Mouse (Mus musculus) bone marrow, adult 2 months (tissue): ENCODE measurements around the gene Aym1. TPM values are rescaled to one million over a fixed set of nuclear protein-coding genes. Genes with fewer than 3 reads are reported as not detected.

ENCODE experiments used
- H3K27ac ChIP-seq: fragments of 200-500 bp; 2 replicates; pipeline ENCODE4 v1.5.1; 2012; ENCODE audit warnings: low read depth, mild to moderate bottlenecking, control low read depth, inconsistent platforms, low read length; ENCODE audit not compliant: control insufficient read depth, poor library complexity, insufficient read depth
- H3K4me1 ChIP-seq: fragments of 200-500 bp; 2 replicates; pipeline ENCODE4 v1.6.1; 2011; ENCODE audit warnings: low read length; ENCODE audit not compliant: control insufficient read depth, insufficient read depth
- H3K4me3 ChIP-seq: fragments of 200-500 bp; replicated peaks from 2 replicates; pipeline ENCODE3; 2011; ENCODE audit warnings: mild to moderate bottlenecking, low read depth, low read length, control low read depth; ENCODE audit not compliant: control insufficient read depth
- CTCF ChIP-seq: fragments of 200-500 bp; IDR thresholded peaks from 2 replicates; pipeline ENCODE4 v1.5.1; 2011; ENCODE audit warnings: low read length, control low read depth; ENCODE audit not compliant: control insufficient read depth, insufficient read depth
- POLR2A ChIP-seq: fragments of 200-500 bp; IDR thresholded peaks from 2 replicates; pipeline ENCODE4 v1.6.1; 2011; ENCODE audit warnings: low read depth, mild to moderate bottlenecking, control low read depth, low read length, borderline replicate concordance; ENCODE audit not compliant: control insufficient read depth
- WGBS: fragments of 180-500 bp; shearing (Covaris S2); methylation state at CpG from one replicate; pipeline ENCODE4 v1.1.7; 2018; 5-methylcytosine and 5-hydroxymethylcytosine counted together
- polyA plus RNA-seq: library from polyadenylated mRNA; stranded (reverse); fragments of >200 nt; gene quantifications from 2 replicates; pipeline ENCODE4 v1.2.4, GENCODE M21; 2011; ENCODE audit warnings: low replicate concordance; ENCODE audit not compliant: missing spikeins, insufficient read depth, insufficient read length

The Aym1 gene
- polyA plus RNA-seq = not detected in 2 replicates

GRCm38 (mm10) chr5:113357186-113357585 is at the start of gene Aym1:
Gene Aym1 (plus strand): TSS chr5:113357294.
- no peaks in the 10 kb centered on the region for H3K4me1 ChIP-seq
- TF ChIP-seq CTCF (no peak), POLR2A (no peak)
- no peak within 1 kb of the TSS for H3K4me3 ChIP-seq
- H3K27ac ChIP-seq = no peak within 1 kb of the TSS
- WGBS = 39% methylated on average over 5 of the region's 6 CpGs

GRCm38 (mm10) chr5:113309491-113310376 is 47.4 kb upstream of the Aym1 start:
- TF ChIP-seq CTCF = no peak
- no peak for TF ChIP-seq POLR2A
- H3K27ac ChIP-seq = no peak overlapping the region
- no peak overlapping the region for H3K4me3 ChIP-seq
- WGBS = 20% methylated on average over 22 of the region's 22 CpGs
- H3K4me1 ChIP-seq = no peaks in the 10 kb centered on the region; the same call in 1 of the 2 replicates

DNA sequence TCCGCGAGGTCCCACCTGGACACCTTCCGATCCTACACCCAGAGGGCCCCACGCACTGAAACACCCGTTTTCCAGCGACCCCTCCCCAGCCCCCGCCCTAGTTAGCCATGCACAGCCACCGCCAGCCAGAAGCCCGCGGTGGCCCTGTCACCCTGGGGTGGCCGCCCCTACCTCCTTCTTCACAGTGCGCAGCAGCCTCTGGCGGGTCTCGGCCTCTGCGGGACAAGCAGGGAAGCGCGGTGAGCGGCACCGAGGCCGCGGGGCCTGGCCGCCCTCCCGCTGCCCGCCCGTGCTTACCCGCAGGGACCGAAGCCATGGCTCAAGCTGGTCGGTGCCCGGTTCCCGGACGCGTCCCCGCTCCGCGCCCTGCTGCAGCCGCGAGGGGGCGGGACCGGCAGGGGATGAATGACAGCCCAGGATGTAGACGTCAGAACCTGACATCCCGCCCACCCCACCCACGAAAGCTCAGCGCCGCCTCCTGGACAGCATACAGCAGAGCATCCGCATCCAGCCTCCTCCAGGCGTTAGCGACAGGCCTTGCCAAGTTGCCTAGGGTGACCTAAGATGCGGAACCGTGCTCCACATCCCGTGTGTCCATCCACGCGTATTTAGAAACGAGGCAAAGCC is 46.6 kb upstream of the Aym1 start, which contains the start of gene Sgsm1:
Sgsm1 (minus strand) TSS at position 410 of the 627 bp plus-strand sequence.
- TF ChIP-seq CTCF (no peak), POLR2A (no peak)
- Histone ChIP-seq H3K4me1 (no peaks in the 10 kb centered on the region; the same call in 1 of the 2 replicates), H3K4me3 (no peak within 1 kb of the TSS), H3K27ac (no peak within 1 kb of the TSS)
- WGBS = 2% methylated on average over 53 of the region's 53 CpGs

DNA sequence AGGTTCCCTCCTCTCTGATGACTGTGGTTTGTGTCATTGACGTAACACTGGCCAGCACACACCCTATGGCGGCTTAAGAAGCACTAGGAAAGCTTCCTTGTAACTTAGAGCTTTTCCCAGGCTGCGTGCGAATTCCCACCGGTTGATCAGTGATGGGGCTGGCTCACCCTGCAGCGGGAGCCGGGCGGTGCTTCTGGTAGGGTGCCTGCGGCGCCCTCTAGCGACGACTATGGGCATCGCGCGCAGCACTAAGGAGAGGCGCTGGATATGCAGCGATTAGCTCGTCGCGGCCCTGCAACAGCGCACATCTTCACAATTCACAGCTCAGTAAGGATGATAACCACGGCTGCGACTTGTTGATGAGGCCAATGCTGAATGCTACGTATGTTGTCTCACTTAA is 43.1 kb upstream of the Aym1 start:
- Histone ChIP-seq H3K4me1 (no peaks in the 10 kb centered on the region; the same call in 1 of the 2 replicates), H3K27ac (no peak overlapping the region), H3K4me3 (no peak overlapping the region)
- TF ChIP-seq POLR2A (no peak), CTCF (peak; percentile 62)
- WGBS = 3% methylated on average over 24 of the region's 24 CpGs

GRCm38 (mm10) chr5:113323784-113324638 is 33.1 kb upstream of the Aym1 start:
- no peak overlapping the region for H3K4me3 ChIP-seq
- H3K4me1 ChIP-seq = no peaks in the 10 kb centered on the region
- H3K27ac ChIP-seq = no peak overlapping the region
- WGBS = 5% methylated on average over 38 of the region's 38 CpGs
- no peak for TF ChIP-seq CTCF
- TF ChIP-seq POLR2A = no peak

DNA sequence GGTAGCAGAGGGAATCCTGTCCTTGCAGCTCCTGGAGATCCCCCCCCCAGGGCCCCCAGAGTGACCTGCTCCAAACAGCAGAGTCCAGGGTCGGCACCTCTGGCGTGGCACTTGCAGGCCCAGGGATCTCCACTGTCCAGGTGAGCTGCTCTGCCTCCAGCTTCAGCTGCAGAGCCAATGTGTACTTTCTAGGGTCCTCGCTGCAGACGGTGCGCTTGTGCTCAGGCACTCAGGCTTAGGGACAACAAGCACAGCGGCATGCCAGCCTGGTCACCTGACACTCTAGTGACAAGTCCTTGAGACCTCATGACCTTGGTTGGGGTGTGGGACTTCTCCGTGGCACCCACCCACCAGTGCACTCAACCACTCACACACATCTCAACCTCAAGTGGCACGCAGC is 27.6 kb upstream of the Aym1 start:
- 89% methylated on average over 8 of the region's 8 CpGs for WGBS
- H3K4me1 ChIP-seq = no peaks in the 10 kb centered on the region
- no peak overlapping the region for H3K27ac ChIP-seq
- no peak for TF ChIP-seq CTCF
- no peak for TF ChIP-seq POLR2A
- H3K4me3 ChIP-seq = no peak overlapping the region

DNA sequence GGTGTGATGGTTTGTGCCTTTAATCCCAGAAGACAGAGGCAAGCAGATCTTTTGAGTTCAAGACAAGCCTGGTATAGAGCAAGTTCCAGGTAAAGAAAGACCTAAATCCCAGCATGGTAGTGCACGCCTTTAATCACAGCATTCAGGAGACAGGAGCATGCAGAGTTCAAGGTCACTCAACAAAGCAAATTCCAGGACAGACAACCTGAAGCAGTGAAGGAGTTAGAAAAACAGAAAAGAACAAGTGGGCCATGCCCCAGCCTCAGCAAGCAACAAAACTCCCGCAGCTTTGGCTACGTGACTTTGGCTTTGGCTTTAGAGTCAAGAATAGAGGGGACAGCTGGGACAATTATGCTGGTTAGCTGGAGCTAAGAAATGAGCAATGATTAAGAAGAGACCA is 26.9 kb upstream of the Aym1 start:
- H3K27ac ChIP-seq = no peak overlapping the region
- WGBS = 77% methylated on average over 3 of the region's 3 CpGs
- H3K4me3 ChIP-seq = no peak overlapping the region
- H3K4me1 ChIP-seq = no peaks in the 10 kb centered on the region
- TF ChIP-seq CTCF (no peak), POLR2A (no peak)

DNA sequence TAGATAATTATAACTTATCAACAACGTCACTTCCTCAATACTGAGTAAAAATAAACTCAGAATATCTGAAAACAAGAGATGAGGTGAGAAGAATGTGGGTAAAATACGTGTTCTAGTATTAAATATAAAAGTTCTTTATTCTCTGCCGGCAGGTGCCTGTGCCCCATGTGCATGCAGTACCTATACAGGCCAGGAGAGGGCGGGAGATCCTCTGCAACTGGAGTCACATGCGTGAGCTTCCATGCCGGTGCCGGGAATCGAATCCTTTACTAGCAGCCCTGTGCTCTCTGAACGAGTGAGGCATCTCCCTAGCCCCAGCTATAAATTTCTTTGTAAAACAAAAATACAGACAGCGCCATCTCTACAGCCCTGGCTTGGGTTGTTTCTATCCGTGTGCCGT is 24.9 kb upstream of the Aym1 start:
- Histone ChIP-seq H3K4me1 (no peaks in the 10 kb centered on the region), H3K27ac (no peak overlapping the region), H3K4me3 (no peak overlapping the region)
- no peak for TF ChIP-seq POLR2A
- TF ChIP-seq CTCF = peak; percentile 52
- WGBS = 42% methylated on average over 12 of the region's 12 CpGs
